Mouse (Mus musculus) embryonic stem cell, embryonic (primary cell): Measurements from ENCODE around the gene Agbl1.

Experiments
- CTCF ChIA-PET, 4 experiments: fragments of 300-600 bp in 2 of 4; fragments of 350-600 bp in 2 of 4; sonication (Branson Sonifier 250); formaldehyde crosslinking; loops; one replicate each; lab custom pipeline; 2022; ENCODE audit warnings: inconsistent platforms in 2 of 4; lab: Charles Lee
- POLR2A ChIA-PET, 4 experiments: fragments of 300-600 bp in 2 of 4; fragments of 350-600 bp in 2 of 4; sonication (Branson Sonifier 250); formaldehyde crosslinking; loops; one replicate each; lab custom pipeline; 2022; ENCODE audit warnings: antibody characterized with exemption in 4 of 4, inconsistent platforms in 1 of 4; lab: Charles Lee

Agbl1 gene

DNA sequence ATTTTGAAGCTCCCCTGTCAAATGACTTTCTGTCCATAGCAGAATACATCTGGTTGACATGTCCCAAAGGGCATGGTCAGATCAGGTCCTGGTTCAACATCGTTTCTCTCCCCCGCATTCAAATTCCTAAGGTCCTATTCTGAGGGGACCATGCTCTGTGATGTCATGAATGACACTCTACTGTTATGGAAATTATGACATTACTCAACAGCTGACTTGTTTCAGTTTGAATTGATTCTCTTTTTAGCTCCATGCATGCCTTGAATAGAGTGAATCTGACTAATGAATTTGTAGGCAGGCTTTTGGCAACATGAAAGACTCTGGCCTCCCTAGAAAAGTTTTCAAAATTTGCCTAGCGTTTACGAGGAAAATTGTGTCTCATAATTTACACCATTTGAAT is 141.6 kb downstream of the Agbl1 start:
- POLR2A ChIA-PET: no interaction called here
- CTCF ChIA-PET: no interaction called here

DNA sequence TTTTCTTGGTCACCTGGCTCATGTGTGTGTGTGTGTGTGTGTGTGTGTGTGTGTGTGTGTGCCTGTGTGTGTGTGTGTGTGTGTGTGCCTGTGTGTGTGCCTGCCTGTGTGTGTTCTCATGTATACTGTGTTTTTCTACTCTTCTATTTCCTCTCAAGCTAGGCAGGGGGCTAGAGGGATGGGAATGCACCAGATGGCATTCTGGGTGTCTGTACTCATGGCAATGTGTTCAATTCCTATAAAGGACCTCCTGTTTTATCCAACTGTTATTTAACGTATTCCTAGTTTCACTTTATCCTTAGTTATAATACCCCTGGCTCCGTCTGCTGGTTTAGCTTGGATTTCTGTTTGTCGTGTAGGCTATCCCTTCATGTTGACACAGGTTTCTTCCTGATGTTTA is 149.8 kb downstream of the Agbl1 start:
- CTCF ChIA-PET: no interaction called here
- POLR2A ChIA-PET: interaction anchor here in 1 of 4 experiments (0.6 kb wide), 1 partner anchor 469 kb away, joined by 4 read pairs; no protein-coding TSS in a partner anchor

DNA sequence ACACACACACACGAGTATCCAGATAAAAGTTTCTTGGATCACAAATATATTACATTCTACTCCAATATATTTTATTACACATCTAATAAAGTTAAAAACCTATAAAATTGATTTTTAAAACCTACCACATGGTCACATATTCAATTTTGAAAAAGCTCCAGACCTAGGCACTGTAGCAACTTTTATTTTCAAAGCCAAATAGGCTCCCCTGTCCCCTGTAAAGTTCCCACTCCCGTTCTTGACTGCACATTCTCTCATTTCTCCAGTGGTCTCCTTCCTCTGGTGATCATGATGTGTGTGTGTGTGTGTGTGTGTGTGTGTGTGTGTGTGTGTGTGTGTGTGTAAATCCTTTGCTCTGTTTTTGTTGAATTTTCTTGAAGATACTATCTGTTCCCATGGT is 152.3 kb downstream of the Agbl1 start:
- ChIA-PET CTCF (no interaction called here), POLR2A (no interaction called here)

DNA sequence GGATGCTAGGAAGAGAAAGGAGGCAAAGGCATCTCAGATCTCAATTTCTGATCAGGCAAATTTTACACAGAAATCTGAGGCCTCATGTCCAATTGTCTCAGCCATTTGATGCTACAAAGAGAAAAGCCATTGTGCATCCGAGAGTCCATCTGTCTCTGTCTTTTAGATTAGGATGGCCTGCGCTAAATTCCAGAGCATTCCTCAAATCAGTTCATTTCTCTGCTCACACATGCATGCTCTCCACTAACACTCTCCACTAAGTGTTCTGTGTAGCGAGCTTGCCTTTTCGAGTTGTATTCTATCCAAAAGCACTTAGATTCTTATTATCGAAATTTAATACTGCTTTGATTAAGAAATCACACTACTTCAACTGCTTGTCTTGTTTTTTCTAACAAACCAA is 159.6 kb downstream of the Agbl1 start:
- ChIA-PET CTCF (no interaction called here), POLR2A (no interaction called here)

DNA sequence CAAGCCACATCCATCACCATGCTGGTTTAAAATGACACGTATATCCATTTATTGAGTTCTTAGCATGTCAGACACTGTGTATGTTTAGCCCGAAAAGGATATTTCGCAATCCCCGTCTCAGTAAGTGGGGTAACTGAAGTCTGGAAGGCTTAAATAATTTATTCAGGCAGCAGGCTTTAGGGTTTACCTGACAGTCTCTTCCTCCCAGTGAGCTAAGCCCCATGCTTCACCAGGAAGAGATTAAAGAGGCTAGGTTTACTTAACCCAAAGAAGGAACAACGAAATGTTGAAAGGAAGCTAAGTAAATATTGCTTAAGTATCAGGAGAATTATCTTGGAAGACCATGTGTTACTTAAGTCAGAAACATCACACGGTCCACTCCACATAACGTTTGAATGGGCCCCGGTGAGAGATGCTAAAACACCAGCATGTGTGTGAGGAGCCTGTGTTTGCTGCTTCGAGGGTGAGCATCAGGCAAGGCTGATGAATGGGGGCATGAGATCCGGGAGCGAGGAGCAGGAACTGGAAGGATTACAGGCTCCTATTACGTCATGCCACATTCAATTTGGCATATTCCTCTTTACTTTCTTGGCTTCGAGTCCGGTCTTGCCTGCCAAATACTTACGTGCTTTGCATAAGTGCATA is 162.7 kb downstream of the Agbl1 start:
- ChIA-PET POLR2A (no interaction called here), CTCF (no interaction called here)

DNA sequence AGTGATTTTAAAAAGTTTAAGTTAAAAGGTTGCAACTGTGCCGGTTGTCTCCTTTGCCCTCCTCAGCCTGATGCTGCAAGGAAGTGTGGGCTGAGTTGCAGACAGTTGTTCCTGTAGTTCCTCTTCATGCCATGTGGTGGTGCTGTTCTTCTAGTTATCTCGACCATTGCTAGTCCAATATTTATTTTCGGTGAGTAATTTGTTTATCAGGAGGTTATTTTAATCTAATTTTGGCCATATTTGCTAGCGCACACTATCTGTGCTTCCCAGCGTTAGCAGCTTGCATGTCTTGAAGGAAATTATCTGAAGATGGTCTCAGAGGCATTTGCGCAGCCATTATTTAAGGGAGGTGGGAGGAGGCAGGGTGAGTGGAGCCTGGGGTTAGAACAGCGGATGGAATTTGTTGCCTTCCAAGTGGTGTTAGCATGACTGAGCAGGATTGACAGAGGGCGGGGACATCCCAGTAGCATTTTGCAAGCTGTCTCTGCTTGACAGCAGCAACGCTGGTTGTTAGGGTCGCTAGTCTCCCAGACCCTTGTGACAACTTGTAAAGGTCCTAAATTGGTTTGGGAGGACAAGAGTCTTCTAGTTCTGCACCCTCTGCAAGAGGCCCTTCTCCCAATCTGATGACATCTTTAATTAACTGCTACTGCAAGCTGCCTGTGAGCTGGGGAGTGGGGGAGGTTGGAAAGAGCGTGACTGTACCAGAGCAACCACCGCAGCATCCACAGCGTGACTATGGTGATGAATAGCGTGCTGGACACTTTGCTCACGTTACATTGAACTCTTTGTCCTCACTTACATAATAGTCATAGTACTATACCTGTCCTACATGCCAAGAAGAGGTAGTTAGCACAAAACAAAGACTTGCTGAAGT is 163.5 kb downstream of the Agbl1 start:
- CTCF ChIA-PET: interaction anchor here in 1 of 4 experiments (0.6 kb wide), 1 partner anchor 121 kb away, joined by 5 read pairs; no protein-coding TSS in a partner anchor

DNA sequence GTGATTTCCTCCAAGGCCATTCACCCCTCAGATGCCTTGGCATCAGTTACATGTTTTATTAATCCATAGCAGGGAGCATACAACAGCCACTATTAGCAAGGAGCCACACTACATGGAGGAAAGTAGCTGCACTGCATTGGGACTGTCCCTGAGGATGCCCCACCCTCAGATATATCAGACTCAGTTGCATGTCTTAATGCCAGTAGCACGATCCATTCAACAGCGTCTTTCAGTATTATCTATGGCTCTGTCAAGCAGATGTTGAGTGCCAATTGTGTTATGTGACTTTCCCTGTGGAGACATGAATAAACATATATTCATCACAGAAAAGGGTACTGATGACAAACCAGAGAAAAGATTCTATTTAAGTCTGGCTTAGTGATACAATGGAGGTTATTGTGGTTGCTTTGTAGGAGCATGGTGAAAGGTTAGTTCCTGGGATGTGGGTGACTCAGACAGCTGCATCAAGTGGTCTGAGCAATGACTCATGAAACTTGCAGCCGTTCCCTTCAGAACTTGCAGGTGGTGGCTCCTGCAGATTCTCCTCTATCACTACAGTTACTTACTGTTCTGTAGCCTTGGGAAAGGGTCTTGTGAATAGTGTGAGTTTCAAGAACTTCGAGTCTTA is 178.4 kb downstream of the Agbl1 start:
- ChIA-PET CTCF (no interaction called here), POLR2A (no interaction called here)

More for the DNA sequence above, 163.5 kb downstream of the Agbl1 start:
- POLR2A ChIA-PET: interaction anchor here in 1 of 4 experiments (0.6 kb wide), 1 partner anchor 479 kb away, joined by 4 read pairs; no protein-coding TSS in a partner anchor

DNA sequence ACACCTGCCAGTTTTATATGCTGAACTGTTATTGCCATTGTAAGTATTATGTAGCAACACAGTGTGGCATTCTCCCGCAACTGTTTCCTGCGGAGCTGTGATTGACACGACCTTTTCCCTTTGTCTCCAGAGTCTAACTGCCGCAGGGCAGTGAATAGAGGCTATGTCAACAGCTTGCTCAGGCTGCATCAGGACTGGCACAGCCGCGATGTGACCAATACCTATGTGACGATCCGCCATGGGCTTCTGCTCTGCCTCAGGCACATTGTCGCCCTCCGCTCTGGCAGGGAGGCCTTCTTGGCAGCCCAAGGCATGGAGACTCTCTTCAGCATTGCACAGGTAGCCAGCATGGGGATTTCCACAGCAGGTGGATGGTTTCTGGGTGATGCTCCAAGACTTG is 179.3 kb downstream of the Agbl1 start:
- ChIA-PET CTCF (no interaction called here), POLR2A (no interaction called here)

DNA sequence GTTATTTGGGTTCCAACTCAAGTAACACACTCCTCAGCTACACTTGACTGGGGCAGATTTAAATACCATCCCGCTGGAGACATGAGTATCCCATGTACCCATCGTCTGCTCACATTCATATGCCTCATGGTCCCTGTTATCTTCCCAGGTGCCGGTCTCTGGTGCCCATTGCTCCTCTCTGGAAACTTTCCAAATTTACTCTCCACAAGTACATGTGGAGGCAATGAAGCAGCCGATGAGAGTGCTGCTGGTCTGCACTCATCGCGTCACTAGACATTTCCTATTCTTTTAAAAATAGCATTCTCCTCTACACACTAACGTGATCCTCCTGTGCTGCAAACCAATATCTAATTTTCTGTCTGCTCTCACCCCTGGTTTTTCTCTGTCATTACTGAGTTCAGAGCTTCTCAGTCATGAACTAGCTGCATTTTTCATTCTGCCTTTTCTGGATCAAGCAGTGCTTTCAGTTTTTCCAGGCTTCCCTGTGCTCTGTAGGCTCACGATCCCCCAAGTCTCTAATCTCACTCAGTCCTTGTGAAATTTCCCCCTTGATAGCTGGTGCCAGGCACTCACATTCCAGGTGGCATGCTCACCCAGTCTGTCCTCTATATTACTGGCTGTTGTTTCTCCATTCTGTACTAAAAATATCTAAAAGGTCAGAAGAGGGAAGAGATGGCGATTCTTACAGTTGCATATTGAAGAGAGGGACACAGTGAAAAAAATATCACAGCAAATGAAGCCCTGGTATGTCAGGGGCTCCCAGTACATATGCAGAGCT is 180.9 kb downstream of the Agbl1 start:
- ChIA-PET POLR2A (interaction anchor here in 1 of 4 experiments (0.6 kb wide), 1 partner anchor 929 kb away, joined by 5 read pairs; no protein-coding TSS in a partner anchor), CTCF (interaction anchor here in 1 of 4 experiments (0.7 kb wide), 1 partner anchor 581 kb away, joined by 3 read pairs; no protein-coding TSS in a partner anchor)

DNA sequence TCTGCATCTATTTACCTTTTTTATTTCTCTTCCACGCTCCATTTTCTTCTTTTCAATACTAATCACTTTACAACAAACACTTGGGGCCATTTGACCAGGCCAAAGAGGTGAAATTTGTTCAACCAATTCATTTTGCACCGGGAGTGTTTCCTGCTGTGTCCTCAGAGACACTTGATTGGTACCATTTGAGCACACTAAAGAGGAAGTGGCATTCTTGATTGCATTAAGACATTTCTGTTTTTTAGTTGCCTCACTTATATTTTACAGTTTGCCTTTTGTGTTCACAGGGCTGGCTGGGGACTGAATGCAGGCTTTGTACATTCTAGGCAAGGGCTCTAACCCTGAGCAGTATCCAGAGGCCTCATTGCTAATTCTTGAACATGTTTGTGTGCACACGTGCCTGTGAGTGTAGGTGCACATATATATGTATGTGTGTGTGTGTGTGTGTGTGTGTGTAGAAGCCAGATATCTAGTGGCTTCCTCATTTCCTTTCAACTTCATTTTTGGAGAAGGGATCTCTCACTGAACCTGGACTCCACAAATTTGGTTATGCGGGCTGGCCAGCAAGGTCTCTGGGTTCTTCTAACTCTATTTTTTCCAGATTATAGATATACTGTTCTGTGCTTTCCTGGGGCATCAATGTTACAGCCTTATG is 182.4 kb downstream of the Agbl1 start:
- CTCF ChIA-PET: interaction anchor here in 1 of 4 experiments (0.5 kb wide), 1 partner anchor 770 kb away, joined by 6 read pairs; no protein-coding TSS in a partner anchor
- POLR2A ChIA-PET: no interaction called here

DNA sequence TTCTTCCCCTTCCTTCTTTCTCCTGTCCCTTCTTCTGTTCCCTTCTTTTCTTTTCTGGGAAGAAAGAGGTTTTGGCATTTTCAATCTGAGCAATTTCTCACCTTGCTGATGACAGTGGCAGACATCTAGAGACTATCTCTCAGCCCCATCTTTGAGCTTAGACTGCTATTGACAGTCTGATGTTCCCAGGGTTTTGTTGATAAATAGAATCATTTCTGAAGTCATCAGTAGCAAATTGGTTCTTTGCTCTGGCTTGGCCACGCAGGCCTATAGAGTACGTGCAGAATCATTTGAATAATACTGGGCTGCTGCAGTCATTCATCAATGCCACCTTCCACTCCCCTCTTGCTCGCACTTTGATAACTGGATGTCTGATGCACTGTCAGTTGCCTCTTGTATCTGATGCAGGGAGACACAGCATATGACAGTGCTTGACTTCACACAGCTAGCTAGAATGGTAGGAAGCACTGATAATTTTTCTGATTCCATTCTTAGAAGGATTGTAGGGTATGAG is 186.5 kb downstream of the Agbl1 start:
- ChIA-PET CTCF (no interaction called here), POLR2A (interaction anchor here in 1 of 4 experiments (0.6 kb wide), 1 partner anchor 94 kb away, joined by 3 read pairs; no protein-coding TSS in a partner anchor)

DNA sequence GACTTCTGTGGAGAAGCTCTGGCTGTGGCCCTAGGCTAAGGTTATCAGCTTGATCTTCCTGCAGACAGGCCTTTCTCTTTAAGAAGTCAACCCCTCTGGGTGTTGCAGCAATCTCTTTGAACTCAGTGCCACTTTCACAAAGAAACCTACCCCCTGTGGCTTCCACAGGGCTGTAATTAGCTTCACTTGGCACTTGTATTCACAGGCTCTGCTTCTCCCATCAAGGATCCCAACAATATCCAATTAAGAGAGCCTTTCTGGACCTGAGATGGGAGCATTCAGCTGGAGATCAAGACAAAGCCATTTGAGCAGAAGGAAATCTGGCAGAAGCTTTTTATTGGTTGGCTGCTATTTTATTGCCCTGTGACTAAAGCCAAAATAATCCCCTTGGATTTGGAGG is 208.9 kb downstream of the Agbl1 start:
- ChIA-PET CTCF (no interaction called here), POLR2A (no interaction called here)

DNA sequence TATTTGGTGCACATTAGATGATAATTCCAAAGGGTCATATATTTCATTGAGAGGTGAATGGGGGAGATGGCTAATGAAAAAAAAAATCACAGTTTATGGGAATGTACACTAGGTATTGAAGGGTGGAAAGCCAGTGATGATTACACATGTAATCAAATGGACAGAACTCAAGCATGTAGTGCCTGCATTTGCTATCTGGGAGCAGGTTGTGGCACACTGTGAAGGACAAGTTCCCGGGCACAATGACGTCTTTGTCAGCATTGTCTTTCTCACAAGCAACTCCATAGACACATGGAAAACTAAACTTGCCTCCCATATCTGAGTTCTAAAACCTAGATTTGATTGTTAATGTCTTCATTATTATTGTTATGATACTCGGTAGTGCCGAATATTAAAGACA is 209.3 kb downstream of the Agbl1 start:
- ChIA-PET CTCF (no interaction called here), POLR2A (no interaction called here)

DNA sequence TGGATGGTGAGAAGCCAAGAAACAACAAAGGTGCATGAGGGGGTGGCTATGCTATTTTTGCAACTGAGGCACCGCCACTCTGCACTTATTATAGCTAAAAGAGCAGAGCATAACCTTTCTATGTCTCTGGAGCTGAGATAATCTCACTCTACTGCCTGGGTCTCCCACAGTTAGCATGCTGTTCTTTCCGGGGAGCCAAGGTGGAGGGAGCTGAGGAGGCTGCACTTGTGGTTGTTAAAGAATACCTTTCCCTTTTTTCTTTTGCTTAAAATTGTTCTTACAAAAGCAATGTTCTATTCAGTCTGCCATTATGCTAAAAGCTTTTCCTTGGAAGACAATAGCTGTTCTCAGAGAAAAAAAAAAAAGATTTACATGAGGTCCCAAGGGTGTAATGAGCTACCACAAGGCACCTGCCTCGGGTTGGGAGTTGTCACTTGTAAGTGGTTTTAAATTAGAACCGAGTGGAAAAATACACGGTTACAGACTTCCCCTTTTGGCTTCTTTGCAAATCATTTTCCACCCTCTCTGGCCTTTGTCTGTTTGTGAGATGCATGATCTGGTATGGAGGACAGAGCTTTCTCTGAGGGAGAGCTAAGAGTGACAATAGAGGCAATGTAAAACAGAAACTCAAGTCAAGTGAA is 232.8 kb downstream of the Agbl1 start:
- ChIA-PET POLR2A (no interaction called here), CTCF (interaction anchor here in 1 of 4 experiments (0.7 kb wide), 1 partner anchor 291 kb away, joined by 6 read pairs; no protein-coding TSS in a partner anchor)

DNA sequence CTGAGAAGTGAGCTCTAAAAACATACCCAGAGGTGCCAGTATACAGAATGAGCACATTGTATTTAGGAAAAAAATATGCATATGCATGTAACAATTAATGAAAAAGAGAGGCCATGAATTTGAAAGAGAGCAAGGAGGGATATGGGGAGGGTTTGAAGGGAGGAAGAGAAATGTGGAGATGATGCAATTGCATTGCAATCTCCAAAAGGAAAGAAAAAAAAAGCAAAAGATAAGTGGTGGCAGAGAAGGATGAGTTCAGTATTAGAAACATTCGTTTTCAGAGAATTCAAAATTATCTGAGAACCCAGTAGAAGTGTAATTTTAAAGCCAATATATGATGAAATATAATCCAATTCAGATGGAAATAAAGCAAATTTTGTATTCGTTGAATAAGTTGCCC is 236.7 kb downstream of the Agbl1 start:
- CTCF ChIA-PET: interaction anchor here in 1 of 4 experiments (0.7 kb wide), 1 partner anchor 638 kb away, joined by 3 read pairs; no protein-coding TSS in a partner anchor
- POLR2A ChIA-PET: no interaction called here

DNA sequence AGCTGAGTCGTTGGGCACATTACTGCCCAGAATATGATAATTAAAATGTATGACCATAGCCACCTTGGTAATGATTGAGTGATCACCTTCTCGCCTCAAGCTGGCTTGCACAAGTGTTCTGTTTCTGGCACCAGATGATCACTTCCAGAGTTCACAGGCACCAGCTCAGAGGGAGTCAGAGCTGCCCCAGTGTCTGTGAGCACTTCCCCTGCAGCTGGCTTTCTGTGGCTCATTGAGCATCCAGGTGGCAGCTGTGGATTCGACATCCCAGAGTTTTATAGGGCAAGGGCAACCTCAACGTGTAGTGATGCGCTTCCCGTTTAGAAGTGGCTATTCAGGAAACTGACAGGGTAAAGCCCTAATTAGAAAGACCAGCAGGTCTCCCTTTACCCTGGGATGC is 244.5 kb downstream of the Agbl1 start:
- CTCF ChIA-PET: interaction anchor here in 1 of 4 experiments (0.7 kb wide), 1 partner anchor 251 kb away, joined by 3 read pairs; no protein-coding TSS in a partner anchor
- POLR2A ChIA-PET: no interaction called here

DNA sequence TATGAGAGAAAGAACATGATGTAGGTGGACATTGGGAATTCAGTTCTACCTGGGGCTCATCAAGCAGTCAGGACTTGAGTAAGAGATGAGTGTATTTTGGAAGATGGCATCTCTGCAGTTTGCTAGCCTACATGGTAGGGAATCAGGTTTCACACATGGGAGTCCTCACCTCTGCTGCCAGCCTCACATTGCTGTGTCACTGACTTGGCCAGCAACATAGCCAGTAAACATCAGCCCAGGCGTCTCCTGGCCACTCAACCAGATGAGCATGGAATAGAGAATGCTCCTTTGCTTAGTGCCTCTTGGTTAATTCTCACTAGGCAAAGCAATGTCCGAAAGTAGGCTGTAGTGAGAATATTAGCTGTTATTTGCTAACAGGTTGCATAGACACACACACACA is 255.9 kb downstream of the Agbl1 start:
- POLR2A ChIA-PET: interaction anchor here in 1 of 4 experiments (1.0 kb wide), 1 partner anchor 357 kb away, joined by 3 read pairs; no protein-coding TSS in a partner anchor
- CTCF ChIA-PET: no interaction called here

DNA sequence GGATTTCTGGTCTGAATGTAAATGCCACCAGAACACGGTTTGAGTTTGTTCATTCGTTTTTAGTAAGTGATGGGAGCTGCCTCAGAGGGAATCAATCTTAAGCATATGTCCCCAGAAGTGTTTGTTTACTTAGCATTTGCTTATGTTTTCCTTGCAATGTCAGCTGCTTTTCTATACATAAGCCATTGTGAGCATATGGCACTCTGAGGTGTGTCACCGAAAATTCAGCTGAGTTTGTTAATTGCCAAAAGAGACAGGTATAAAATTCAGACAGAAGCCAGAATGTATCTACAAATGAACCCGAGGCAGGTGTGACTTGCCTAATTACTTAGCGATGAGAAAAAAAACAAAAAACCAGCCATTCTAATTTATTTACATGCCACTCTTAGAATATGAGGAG is 257.8 kb downstream of the Agbl1 start:
- POLR2A ChIA-PET: no interaction called here
- CTCF ChIA-PET: no interaction called here
